Mouse (Mus musculus) hindbrain, embryonic 16.5 days (tissue): Measurements from ENCODE around the gene Parp1. TPM values are rescaled to one million over a fixed set of nuclear protein-coding genes. Genes with fewer than 3 reads are reported as not detected.
"Not testable (repeated sequence)": the region's sequence is repeated elsewhere in the genome, so short reads cannot be mapped to it uniquely, and the experiment has no call there.

ENCODE experiments used
- ATAC-seq: fragments of 200-750 bp; cut with Nextera tagmentation; 2 replicates; pipeline ENCODE4 v1.8.0; 2017; ENCODE audit warnings: moderate TSS enrichment, moderate library complexity
- H3K27ac ChIP-seq: fragments of 300-500 bp; sonication (generic); 2 replicates; pipeline ENCODE4 v1.5.1; 2014; ENCODE audit warnings: low read depth, mild to moderate bottlenecking, control low read depth, low read length, moderate library complexity
- H3K27me3 ChIP-seq: fragments of 300-500 bp; sonication (generic); replicated peaks from 2 replicates; pipeline ENCODE4 v1.6.1; 2014; ENCODE audit warnings: low read length; ENCODE audit not compliant: control insufficient read depth, insufficient read depth
- H3K36me3 ChIP-seq: fragments of 300-500 bp; sonication (generic); 2 replicates; pipeline ENCODE4 v1.6.1; 2014; ENCODE audit warnings: mild to moderate bottlenecking, low read length, moderate library complexity, mixed read lengths; ENCODE audit not compliant: control insufficient read depth, insufficient read depth
- H3K4me1 ChIP-seq: fragments of 300-500 bp; sonication (generic); 2 replicates; pipeline ENCODE4 v1.6.1; 2014; ENCODE audit warnings: low read depth, low read length; ENCODE audit not compliant: control insufficient read depth, insufficient read depth
- H3K4me2 ChIP-seq: fragments of 300-500 bp; sonication (generic); 2 replicates; pipeline ENCODE4 v1.6.1; 2014; ENCODE audit warnings: mild to moderate bottlenecking, low read length, control low read depth, moderate library complexity
- H3K4me3 ChIP-seq: fragments of 300-500 bp; sonication (generic); 2 replicates; pipeline ENCODE4 v1.5.1; 2014; ENCODE audit warnings: mild to moderate bottlenecking, low read length, control low read depth, moderate library complexity
- H3K9ac ChIP-seq: fragments of 300-500 bp; sonication (generic); 2 replicates; pipeline ENCODE4 v1.6.1; 2014; ENCODE audit warnings: low read depth, mild to moderate bottlenecking, control low read depth, low read length, moderate library complexity
- H3K9me3 ChIP-seq: fragments of 300-500 bp; sonication (generic); 2 replicates; pipeline ENCODE4 v1.6.1; 2014; ENCODE audit warnings: mild to moderate bottlenecking, low read length, moderate library complexity; ENCODE audit not compliant: control insufficient read depth
- WGBS: fragments of 180-500 bp; shearing (Covaris S2); extraction: QIAGEN DNeasy Blood & Tissue Kit; methylation state at CpG from one replicate; pipeline ENCODE4 v1.1.7; 2014; 5-methylcytosine and 5-hydroxymethylcytosine counted together
- polyA plus RNA-seq: library from polyadenylated mRNA; unstranded; fragments of >200 nt; fragmentation: Nextera tagmentation; extraction: Ambion mirVana; gene quantifications from 2 replicates; pipeline ENCODE4 v1.2.1, GENCODE M21; 2015

Parp1 gene
- polyA plus RNA-seq, 1 experiment from 2014 or later, result 80.2 TPM

- 84% methylated on average over 3 of the region's 3 CpGs for WGBS
- no peak overlapping the region for H3K27ac ChIP-seq
- H3K4me1 ChIP-seq, result no peaks in the 10 kb centered on the region
- no peaks in the 10 kb centered on the region for H3K9me3 ChIP-seq
- H3K4me2 ChIP-seq, result no peak overlapping the region
- no peaks in the 10 kb centered on the region for H3K27me3 ChIP-seq
- no peak overlapping the region for H3K4me3 ChIP-seq
- ATAC-seq, result no peak
- H3K36me3 ChIP-seq, result peaks cover 9% of the 10 kb centered on the region; the same call in 1 of the 2 replicates
- H3K9ac ChIP-seq, result no peak overlapping the region
These were observed 37.4 kb downstream of the Parp1 start for GRCm38 (mm10) chr1:180606106-180606505.

GRCm38 (mm10) chr1:180606796-180607577 is 38.3 kb downstream of the Parp1 start:
- Histone ChIP-seq H3K9me3 (0 out of 2 replicates have a peak, but pooled peaks cover 5% of the 10 kb centered on the region), H3K4me1 (no peaks in the 10 kb centered on the region), H3K27ac (no peak overlapping the region), H3K4me3 (no peak overlapping the region), H3K27me3 (no peaks in the 10 kb centered on the region), H3K4me2 (no peak overlapping the region), H3K36me3 (peaks cover 3% of the 10 kb centered on the region; the same call in 1 of the 2 replicates), H3K9ac (no peak overlapping the region)
- ATAC-seq, result no peak
- WGBS, result 80% methylated on average over 10 of the region's 10 CpGs

GRCm38 (mm10) chr1:180607578-180607879 is 38.8 kb downstream of the Parp1 start:
- no peak for ATAC-seq
- H3K27ac ChIP-seq, result no peak overlapping the region
- no peaks in the 10 kb centered on the region for H3K27me3 ChIP-seq
- 0 out of 2 replicates have a peak, but pooled peaks cover 5% of the 10 kb centered on the region for H3K9me3 ChIP-seq
- no peak overlapping the region for H3K4me2 ChIP-seq
- H3K4me1 ChIP-seq, result no peaks in the 10 kb centered on the region
- no peak overlapping the region for H3K4me3 ChIP-seq
- no peak overlapping the region for H3K9ac ChIP-seq
- 0 out of 2 replicates have a peak, but pooled peaks cover 2% of the 10 kb centered on the region for H3K36me3 ChIP-seq
- WGBS, result 71% methylated on average over 2 of the region's 2 CpGs

DNA sequence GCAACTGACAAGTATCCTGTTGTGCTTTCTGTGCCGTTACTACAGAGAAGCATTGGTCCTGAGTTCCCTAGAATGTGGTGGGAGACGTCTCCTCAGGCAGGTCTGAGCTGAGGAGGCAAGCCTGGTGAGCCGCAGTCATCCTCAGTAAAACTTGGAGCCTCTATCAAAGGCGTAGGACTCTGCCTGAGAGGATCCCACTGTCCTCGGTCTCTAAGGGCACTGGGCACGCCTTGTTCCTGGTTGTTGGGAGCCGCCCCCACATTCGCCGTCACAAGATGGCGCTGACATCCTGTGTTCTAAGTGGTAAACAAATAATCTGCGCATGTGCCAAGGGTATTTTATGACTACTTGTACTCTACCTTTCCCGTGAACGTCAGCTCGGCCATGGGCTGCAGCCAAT is 43.1 kb downstream of the Parp1 start:
- ATAC-seq, H3K4me1 ChIP-seq, H3K9me3 ChIP-seq, H3K27me3 ChIP-seq, H3K4me3 ChIP-seq, H3K4me2 ChIP-seq, H3K9ac ChIP-seq, H3K36me3 ChIP-seq, H3K27ac ChIP-seq: not testable (repeated sequence)
- 94% methylated on average over 10 of the region's 14 CpGs for WGBS

DNA sequence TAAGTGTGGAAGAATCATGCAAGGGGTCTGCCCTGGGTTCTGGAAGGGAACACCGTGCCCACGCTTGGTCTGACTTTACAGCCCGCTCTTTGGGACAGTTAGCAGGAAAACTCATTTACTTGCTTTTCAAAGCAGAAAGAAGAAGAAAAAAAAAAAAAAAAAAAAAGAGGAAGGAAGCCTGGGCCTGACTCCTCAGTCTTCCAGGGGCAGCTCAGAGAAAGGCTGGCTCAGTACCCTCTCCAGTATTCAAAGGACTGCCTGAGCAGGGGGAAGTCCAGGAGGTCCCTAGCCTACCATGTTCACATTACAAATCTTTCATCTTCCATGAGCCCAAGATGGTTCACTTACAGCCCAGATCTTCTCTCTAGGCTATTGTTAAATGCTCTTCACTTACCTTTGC is 48.0 kb downstream of the Parp1 start:
- Histone ChIP-seq H3K9ac (no peak overlapping the region), H3K4me2 (no peak overlapping the region), H3K9me3 (0 out of 2 replicates have a peak, but pooled peaks cover 2% of the 10 kb centered on the region), H3K36me3 (no peaks in the 10 kb centered on the region), H3K4me3 (no peak overlapping the region), H3K27ac (no peak overlapping the region), H3K27me3 (no peaks in the 10 kb centered on the region), H3K4me1 (no peaks in the 10 kb centered on the region)
- 98% methylated on average over 3 of the region's 3 CpGs for WGBS
- no peak for ATAC-seq

DNA sequence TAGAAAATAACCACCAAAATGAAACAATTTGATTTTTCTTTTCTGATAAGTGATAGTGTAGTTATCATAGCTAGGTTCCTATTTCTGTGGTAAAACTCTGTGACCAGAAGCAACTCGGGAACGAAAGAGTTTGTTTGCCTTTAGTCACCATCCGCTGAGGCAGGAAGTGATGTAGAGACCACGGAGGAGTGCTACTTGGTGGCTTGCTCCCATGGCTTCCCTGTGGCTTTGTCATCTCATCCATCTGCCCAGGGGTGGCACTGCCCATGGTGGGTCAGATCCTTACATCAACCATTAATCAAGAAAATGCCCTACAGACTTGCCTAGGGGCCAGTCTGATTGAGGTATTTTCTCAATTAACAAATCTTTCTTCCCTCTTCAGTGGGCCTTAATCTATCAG is 53.7 kb downstream of the Parp1 start:
- no peaks in the 10 kb centered on the region for H3K4me1 ChIP-seq
- no peaks in the 10 kb centered on the region for H3K9me3 ChIP-seq
- ATAC-seq, result no peak
- H3K4me2 ChIP-seq, result no peak overlapping the region
- no peak overlapping the region for H3K9ac ChIP-seq
- H3K27ac ChIP-seq, result no peak overlapping the region
- H3K27me3 ChIP-seq, result no peaks in the 10 kb centered on the region
- no peaks in the 10 kb centered on the region for H3K36me3 ChIP-seq
- no peak overlapping the region for H3K4me3 ChIP-seq
- 88% methylated on average over 4 of the region's 4 CpGs for WGBS

GRCm38 (mm10) chr1:180623911-180624310 is 55.2 kb downstream of the Parp1 start:
- Histone ChIP-seq H3K27ac (no peak overlapping the region), H3K9ac (no peak overlapping the region), H3K27me3 (no peaks in the 10 kb centered on the region), H3K4me2 (no peak overlapping the region), H3K36me3 (no peaks in the 10 kb centered on the region), H3K4me3 (no peak overlapping the region), H3K9me3 (no peaks in the 10 kb centered on the region), H3K4me1 (no peaks in the 10 kb centered on the region)
- 96% methylated on average over 2 of the region's 2 CpGs for WGBS
- ATAC-seq, result no peak

GRCm38 (mm10) chr1:180626141-180626540 is 57.4 kb downstream of the Parp1 start:
- H3K9me3 ChIP-seq, result no peaks in the 10 kb centered on the region
- ATAC-seq, result no peak
- H3K4me1 ChIP-seq, result no peaks in the 10 kb centered on the region
- WGBS, result 71% methylated on average over 2 of the region's 2 CpGs
- no peak overlapping the region for H3K27ac ChIP-seq
- no peak overlapping the region for H3K4me2 ChIP-seq
- no peak overlapping the region for H3K4me3 ChIP-seq
- no peaks in the 10 kb centered on the region for H3K36me3 ChIP-seq
- H3K27me3 ChIP-seq, result no peaks in the 10 kb centered on the region
- H3K9ac ChIP-seq, result no peak overlapping the region

GRCm38 (mm10) chr1:180637796-180638195 is 69.1 kb downstream of the Parp1 start:
- not testable (repeated sequence) for ATAC-seq, H3K27ac ChIP-seq, H3K9me3 ChIP-seq, H3K36me3 ChIP-seq, H3K4me3 ChIP-seq, H3K4me2 ChIP-seq, H3K9ac ChIP-seq, H3K27me3 ChIP-seq
- H3K4me1 ChIP-seq, result peaks cover 16% of the 10 kb centered on the region
- WGBS, result 86% methylated on average over 2 of the region's 2 CpGs
